Mouse (Mus musculus) lung, postnatal 0 days (tissue): ENCODE measurements around the gene Agtpbp1. TPM values are rescaled to one million over a fixed set of nuclear protein-coding genes. Genes with fewer than 3 reads are reported as not detected.

Source experiments
- ATAC-seq: fragments of 200-750 bp; cut with Nextera tagmentation; 2 replicates; pipeline ENCODE4 v1.8.0; 2017; ENCODE audit warnings: moderate library complexity
- DNase-seq: peaks from one replicate; pipeline ENCODE4 v3.0.0-alpha.2; 2016; ENCODE audit warnings: low spot score
- H3K27ac ChIP-seq: fragments of 300-500 bp; sonication (generic); 2 replicates; pipeline ENCODE4 v1.5.1; 2014; ENCODE audit warnings: antibody characterized with exemption, mild to moderate bottlenecking, low read length, mixed read lengths
- H3K27me3 ChIP-seq: fragments of 300-500 bp; sonication (generic); replicated peaks from 2 replicates; pipeline ENCODE4 v1.6.1; 2014; ENCODE audit warnings: low read length, mixed read lengths; ENCODE audit not compliant: insufficient read depth
- H3K36me3 ChIP-seq: fragments of 300-500 bp; sonication (generic); 2 replicates; pipeline ENCODE4 v1.6.1; 2014; ENCODE audit warnings: low read length, mixed read lengths; ENCODE audit not compliant: insufficient read depth
- H3K4me1 ChIP-seq: fragments of 300-500 bp; sonication (generic); 2 replicates; pipeline ENCODE4 v1.6.1; 2014; ENCODE audit warnings: antibody characterized with exemption, low read depth, low read length, mixed read lengths; ENCODE audit not compliant: insufficient read depth
- H3K4me2 ChIP-seq: fragments of 300-500 bp; sonication (generic); replicated peaks from 2 replicates; pipeline ENCODE4 v1.6.1; 2014; ENCODE audit warnings: low read depth, mild to moderate bottlenecking, low read length, moderate library complexity, mixed read lengths
- H3K4me3 ChIP-seq: fragments of 300-500 bp; sonication (generic); 2 replicates; pipeline ENCODE4 v1.5.1; 2014; ENCODE audit warnings: low read depth, low read length
- H3K9ac ChIP-seq: fragments of 300-500 bp; sonication (generic); replicated peaks from 2 replicates; pipeline ENCODE4 v1.6.1; 2014; ENCODE audit warnings: low read depth, mild to moderate bottlenecking
- H3K9me3 ChIP-seq: fragments of 300-500 bp; sonication (generic); 2 replicates; pipeline ENCODE4 v1.6.1; 2016; ENCODE audit warnings: low read length, mixed read lengths
- CTCF ChIP-seq: IDR thresholded peaks from 2 replicates; pipeline ENCODE4 v1.5.1; 2016; ENCODE audit warnings: antibody characterized with exemption, mild to moderate bottlenecking
- EP300 ChIP-seq: IDR thresholded peaks from 2 replicates; pipeline ENCODE4 v1.6.1; 2016; ENCODE audit warnings: antibody characterized with exemption, mild to moderate bottlenecking, control low read depth
- WGBS: fragments of 180-500 bp; shearing (Covaris S2); extraction: QIAGEN DNeasy Blood & Tissue Kit; methylation state at CpG from one replicate; pipeline ENCODE4 v1.1.7; 2014; 5-methylcytosine and 5-hydroxymethylcytosine counted together
- polyA plus RNA-seq: library from polyadenylated mRNA; unstranded; fragments of >200 nt; fragmentation: Nextera tagmentation; extraction: Ambion mirVana; gene quantifications from 2 replicates; pipeline ENCODE4 v1.2.1, GENCODE M21; 2015

Gene Agtpbp1
- polyA plus RNA-seq, 1 experiment from 2014 or later = 14.1 TPM

- H3K9me3 ChIP-seq = no peaks in the 10 kb centered on the region
- no peak overlapping the region for H3K4me2 ChIP-seq
- H3K27ac ChIP-seq = no peak overlapping the region
- no peak for TF ChIP-seq CTCF
- no peak for TF ChIP-seq EP300
- DNase-seq (no peak), ATAC-seq (no peak)
- H3K4me3 ChIP-seq = no peak overlapping the region
- H3K9ac ChIP-seq = no peak overlapping the region
- peaks cover under 1% of the 10 kb centered on the region; the same call in 1 of the 2 replicates for H3K36me3 ChIP-seq
- 78% methylated on average over 11 of the region's 11 CpGs for WGBS
- H3K4me1 ChIP-seq = no peaks in the 10 kb centered on the region
- H3K27me3 ChIP-seq = no peaks in the 10 kb centered on the region
Measured at GRCm38 (mm10) chr13:59454001-59454785, 130.8 kb downstream of the Agtpbp1 start.

GRCm38 (mm10) chr13:59453582-59453981 is 131.4 kb downstream of the Agtpbp1 start:
- H3K9me3 ChIP-seq = no peaks in the 10 kb centered on the region
- H3K4me3 ChIP-seq = no peak overlapping the region
- H3K27me3 ChIP-seq = no peaks in the 10 kb centered on the region
- ATAC-seq = no peak
- WGBS = 34% methylated on average over 6 of the region's 6 CpGs
- no peak for TF ChIP-seq CTCF
- no peak for TF ChIP-seq EP300
- no peak overlapping the region for H3K9ac ChIP-seq
- no peaks in the 10 kb centered on the region for H3K4me1 ChIP-seq
- no peak overlapping the region for H3K4me2 ChIP-seq
- H3K36me3 ChIP-seq = peaks cover 3% of the 10 kb centered on the region; the same call in 1 of the 2 replicates
- DNase-seq = no peak
- H3K27ac ChIP-seq = no peak overlapping the region

- peaks cover 3% of the 10 kb centered on the region; the same call in 1 of the 2 replicates for H3K36me3 ChIP-seq
- DNase-seq = peak; percentile 79
- H3K4me3 ChIP-seq = no peak overlapping the region
- H3K9ac ChIP-seq = no peak overlapping the region
- no peaks in the 10 kb centered on the region for H3K27me3 ChIP-seq
- no peak overlapping the region for H3K4me2 ChIP-seq
- no peaks in the 10 kb centered on the region for H3K9me3 ChIP-seq
- 35% methylated on average over 2 of the region's 2 CpGs for WGBS
- H3K4me1 ChIP-seq = no peaks in the 10 kb centered on the region
- TF ChIP-seq CTCF = no peak
- peak; percentile 68 for TF ChIP-seq EP300
- H3K27ac ChIP-seq = peak overlapping the region; percentile 68
- peak; percentile 93 for ATAC-seq
Measured at GRCm38 (mm10) chr13:59453045-59453444, 132.0 kb downstream of the Agtpbp1 start.

GRCm38 (mm10) chr13:59450840-59451239 is 134.2 kb downstream of the Agtpbp1 start:
- Histone ChIP-seq H3K4me3 (no peak overlapping the region), H3K9ac (no peak overlapping the region), H3K4me1 (no peaks in the 10 kb centered on the region), H3K4me2 (no peak overlapping the region), H3K27me3 (no peaks in the 10 kb centered on the region), H3K36me3 (peaks cover 3% of the 10 kb centered on the region; the same call in 1 of the 2 replicates), H3K9me3 (no peaks in the 10 kb centered on the region), H3K27ac (no peak overlapping the region)
- no peak for TF ChIP-seq CTCF
- TF ChIP-seq EP300 = no peak
- WGBS = 83% methylated on average over 10 of the region's 10 CpGs
- DNase-seq (no peak), ATAC-seq (no peak)

GRCm38 (mm10) chr13:59447130-59447529 is 137.9 kb downstream of the Agtpbp1 start:
- 47% methylated on average over 7 of the region's 7 CpGs for WGBS
- no peak overlapping the region for H3K4me2 ChIP-seq

GRCm38 (mm10) chr13:59445179-59445578 is 139.8 kb downstream of the Agtpbp1 start:
- WGBS = 73% methylated on average over 5 of the region's 5 CpGs
- ATAC-seq (no peak), DNase-seq (no peak)
- Histone ChIP-seq H3K4me1 (no peaks in the 10 kb centered on the region), H3K4me3 (no peak overlapping the region), H3K4me2 (no peak overlapping the region), H3K9ac (no peak overlapping the region), H3K27me3 (no peaks in the 10 kb centered on the region), H3K36me3 (peaks cover 3% of the 10 kb centered on the region; the same call in 1 of the 2 replicates), H3K9me3 (no peaks in the 10 kb centered on the region), H3K27ac (no peak overlapping the region)
- no peak for TF ChIP-seq EP300
- TF ChIP-seq CTCF = no peak

More at GRCm38 (mm10) chr13:59447130-59447529, 137.9 kb downstream of the Agtpbp1 start:
- H3K4me3 ChIP-seq = no peak overlapping the region
- H3K9me3 ChIP-seq = no peaks in the 10 kb centered on the region
- H3K27me3 ChIP-seq = no peaks in the 10 kb centered on the region
- ATAC-seq (no peak), DNase-seq (no peak)
- no peak overlapping the region for H3K9ac ChIP-seq
- no peaks in the 10 kb centered on the region for H3K4me1 ChIP-seq
- TF ChIP-seq EP300 (no peak), CTCF (no peak)
- peaks cover 3% of the 10 kb centered on the region; the same call in 1 of the 2 replicates for H3K36me3 ChIP-seq
- no peak overlapping the region for H3K27ac ChIP-seq
